Mouse (Mus musculus) left cerebral cortex, postnatal 36 days (tissue): ENCODE measurements around the gene Agtr1a. TPM values are rescaled to one million over a fixed set of nuclear protein-coding genes. Genes with fewer than 3 reads are reported as not detected.

Experiments
- DNase-seq, 2 experiments: peaks; one replicate each; pipeline ENCODE4 v3.0.0; 2021 to 2022; ENCODE audit warnings: low spot score in 2 of 2, mixed read lengths in 1 of 2
- intact Hi-C: fragments of 180-260 bp; cut with DNase I; formaldehyde crosslinking; loops from one replicate; pipeline ENCODE4 v1.15.1; 2025
- total RNA-seq, 2 experiments: library from RNA; stranded (reverse); gene quantifications; 2 replicates each; pipeline ENCODE4 v1.2.3; 2021

Gene Agtr1a
- total RNA-seq, 2 experiments from 2014 or later = 1.1 to 1.2 TPM

DNA sequence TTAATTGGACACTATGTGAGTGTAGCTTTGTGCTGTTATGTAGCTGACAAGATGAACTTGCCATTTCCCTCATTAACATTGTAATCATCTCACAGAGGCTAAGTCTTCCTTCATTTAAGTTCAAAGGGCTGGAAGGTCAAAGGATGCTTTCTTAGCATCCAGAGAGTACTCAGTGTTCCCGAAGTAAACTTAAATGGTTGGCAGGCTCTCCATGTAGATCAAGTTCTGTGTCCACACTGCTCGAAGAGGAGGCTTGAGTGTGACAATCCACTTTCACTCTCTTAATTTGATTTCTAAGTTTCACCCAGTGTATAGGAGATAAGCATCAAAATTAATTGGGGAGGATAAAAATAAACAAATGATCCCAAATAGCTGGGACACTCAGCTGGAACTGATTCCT is 23.6 kb downstream of the Agtr1a start:
- no peak for DNase-seq
- intact Hi-C loops = no loop called here

GRCm38 (mm10) chr13:30361002-30361401 is 24.8 kb downstream of the Agtr1a start:
- DNase-seq = no peak
- intact Hi-C loops = no loop called here

- DNase-seq = no peak
- intact Hi-C loops = no loop called here
These were observed 25.8 kb downstream of the Agtr1a start for GRCm38 (mm10) chr13:30362048-30362447.

DNA sequence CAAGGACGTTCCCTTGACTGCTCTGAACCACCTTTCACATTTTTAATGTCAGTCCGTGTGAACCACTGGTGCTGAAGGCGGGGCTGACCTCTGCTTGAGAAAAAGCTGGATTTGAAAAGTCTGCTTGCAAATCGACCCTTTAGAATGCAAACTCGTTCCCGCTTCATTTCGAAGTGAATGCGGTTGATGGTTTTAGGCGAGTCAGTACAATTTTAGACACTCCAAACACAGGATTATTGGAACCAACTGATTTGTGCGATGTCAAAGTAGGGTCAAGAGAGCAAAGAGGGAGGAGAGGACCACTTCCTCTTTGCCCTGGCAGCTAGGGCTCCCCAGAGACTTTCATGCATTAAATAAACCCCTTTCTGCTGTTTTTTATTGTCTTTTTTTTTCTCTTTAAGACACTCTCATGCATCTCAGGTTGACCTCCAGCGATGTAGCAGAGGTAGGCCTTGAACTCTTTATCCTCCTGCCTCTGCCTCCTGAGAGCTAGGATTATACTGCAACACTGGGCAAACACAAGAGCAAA is 27.9 kb downstream of the Agtr1a start:
- intact Hi-C loops = no loop called here
- DNase-seq = no peak

- DNase-seq = no peak
- intact Hi-C loops = no loop called here
These were observed 28.5 kb downstream of the Agtr1a start for GRCm38 (mm10) chr13:30364780-30365179.

DNA sequence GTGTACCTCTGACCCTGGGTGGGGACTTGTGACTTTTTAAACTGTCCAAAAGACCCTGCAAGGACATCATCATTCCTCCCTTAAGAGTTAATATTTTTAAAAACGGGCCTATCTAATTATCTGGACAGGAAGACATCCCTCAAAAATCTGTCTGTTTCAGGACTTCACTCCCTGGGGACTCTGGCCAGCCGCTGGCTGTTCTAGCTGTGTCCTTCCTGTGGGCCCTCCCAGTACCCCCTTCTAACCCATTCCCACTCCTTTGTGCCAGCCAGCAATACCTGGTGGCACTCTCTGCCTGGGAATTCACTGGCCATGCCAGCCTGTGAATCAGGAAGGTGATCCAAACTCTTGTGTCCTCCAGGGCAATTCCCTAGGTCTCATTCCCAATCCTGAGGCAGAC is 29.1 kb downstream of the Agtr1a start:
- no peak for DNase-seq
- intact Hi-C loops = no loop called here

DNA sequence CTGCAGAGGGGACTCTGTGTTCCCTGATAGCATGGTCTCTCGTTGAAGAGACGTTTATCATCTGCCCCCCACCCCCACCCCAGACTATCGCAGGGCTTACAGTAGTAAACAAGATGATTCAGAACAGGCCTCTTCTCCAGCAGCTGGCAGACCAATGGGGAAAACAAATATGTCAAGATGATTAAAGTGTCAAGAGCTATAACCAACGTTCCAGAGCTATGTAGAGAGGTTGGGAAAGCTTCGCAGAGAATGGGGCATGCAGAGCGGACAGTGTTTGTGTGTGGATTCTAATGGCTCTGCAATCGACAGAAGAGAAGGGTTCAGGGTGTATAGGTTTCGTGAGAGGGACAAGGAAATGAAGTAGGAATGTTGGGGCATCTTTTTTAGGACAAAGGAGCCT is 31.9 kb downstream of the Agtr1a start:
- DNase-seq = no peak
- intact Hi-C loops = no loop called here

DNA sequence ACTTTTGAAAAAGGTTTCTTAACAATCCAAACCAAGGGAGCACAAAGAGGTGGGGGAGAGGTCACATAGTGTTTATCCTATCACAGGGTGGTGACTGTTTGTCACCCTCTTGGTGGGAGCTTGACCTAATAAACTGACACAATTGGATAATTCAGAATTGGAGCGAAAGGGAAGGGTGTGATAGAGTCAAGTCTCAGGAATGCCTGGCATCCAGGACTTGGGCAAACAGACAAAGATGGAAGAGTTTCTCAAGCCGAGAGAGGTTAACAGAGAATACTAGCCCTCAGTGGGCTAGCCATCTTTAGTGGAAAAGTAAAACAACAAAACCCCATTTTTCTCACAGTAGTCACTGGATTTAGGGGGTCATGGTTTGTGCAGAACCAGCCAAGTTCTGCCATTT is 32.5 kb downstream of the Agtr1a start:
- DNase-seq = no peak
- intact Hi-C loops = no loop called here

DNA sequence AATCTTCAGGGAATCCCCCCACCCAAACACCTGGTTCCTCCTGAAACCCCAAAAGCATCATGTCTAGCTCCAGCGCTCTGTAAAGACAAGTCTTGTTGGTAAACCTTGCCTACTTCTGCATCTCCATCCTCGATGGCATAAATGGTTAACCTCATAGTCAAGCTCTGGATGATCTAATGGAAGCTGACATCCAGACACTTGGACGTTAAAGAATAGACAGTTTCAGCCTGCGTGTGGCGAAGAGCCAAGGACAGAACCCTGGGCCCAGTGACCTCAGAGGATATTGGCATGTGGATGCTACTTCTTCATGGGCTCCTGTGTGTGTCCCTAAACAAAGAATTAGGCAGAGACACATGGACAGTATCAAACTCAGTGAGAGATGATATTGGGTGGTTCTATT is 42.6 kb downstream of the Agtr1a start:
- intact Hi-C loops = no loop called here
- DNase-seq = no peak

- DNase-seq = no peak
- intact Hi-C loops = no loop called here
These were observed 48.9 kb downstream of the Agtr1a start for GRCm38 (mm10) chr13:30385183-30385582.

DNA sequence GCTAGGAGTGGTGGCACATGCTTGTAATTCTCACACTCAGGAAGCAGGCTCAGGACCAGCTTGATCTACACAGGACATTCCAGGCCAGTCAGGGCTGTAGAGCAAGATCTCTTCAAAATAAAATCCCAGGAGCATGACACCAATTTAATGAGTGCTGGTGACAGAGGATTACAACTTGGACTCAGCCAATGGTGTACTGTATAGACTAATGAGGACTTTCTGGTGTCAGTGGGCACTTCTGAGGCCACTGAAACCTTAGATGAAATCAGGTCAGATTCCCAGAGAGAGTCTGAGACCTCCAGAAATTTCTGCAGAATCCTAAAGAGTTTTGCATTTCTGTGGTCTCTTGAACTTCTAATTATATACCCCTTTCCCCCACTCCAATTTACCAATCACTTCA is 57.9 kb downstream of the Agtr1a start:
- no peak for DNase-seq
- intact Hi-C loops = no loop called here

DNA sequence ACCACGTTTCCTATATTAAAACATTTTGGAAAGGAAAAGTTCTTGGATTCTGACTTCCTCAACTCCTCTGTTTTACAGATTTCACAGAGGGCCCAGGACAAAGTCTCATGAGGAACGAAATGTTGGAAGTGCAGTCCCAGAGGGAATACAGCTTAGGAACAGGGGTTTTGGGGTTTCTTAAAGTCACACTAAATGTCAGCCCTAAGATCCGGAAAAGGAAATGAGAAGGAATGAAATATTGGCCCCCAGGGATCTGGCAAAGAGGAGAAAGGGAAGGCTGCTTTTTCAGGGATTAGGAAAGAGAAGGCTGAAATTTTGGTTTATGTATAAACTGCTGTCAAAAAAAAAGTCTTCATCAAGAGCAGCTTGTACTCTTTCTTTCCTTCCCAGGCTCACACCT is 60.2 kb downstream of the Agtr1a start:
- DNase-seq = no peak
- intact Hi-C loops = no loop called here

GRCm38 (mm10) chr13:30398852-30399251 is 62.6 kb downstream of the Agtr1a start:
- intact Hi-C loops = no loop called here

DNA sequence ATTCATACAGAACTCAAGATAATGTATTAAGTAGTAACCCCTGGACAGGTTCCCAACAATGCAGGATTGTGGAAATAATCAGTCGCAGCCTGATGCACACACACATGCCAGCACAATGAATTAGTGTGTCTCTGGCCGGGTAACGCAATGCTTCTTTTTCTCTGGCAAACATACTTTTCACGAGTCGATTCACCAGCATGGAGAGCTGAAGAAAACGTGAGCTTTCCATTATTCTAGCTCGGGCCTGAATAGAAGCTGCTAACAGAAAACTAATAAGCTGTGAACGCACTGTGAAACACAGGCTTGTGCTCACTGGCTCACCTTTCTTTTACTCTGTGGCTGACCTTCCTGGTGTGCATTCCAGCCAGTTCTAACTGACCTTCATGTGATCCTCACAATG is 64.4 kb downstream of the Agtr1a start:
- intact Hi-C loops = no loop called here
- no peak for DNase-seq

More at GRCm38 (mm10) chr13:30398852-30399251, 62.6 kb downstream of the Agtr1a start:
- no peak for DNase-seq

DNA sequence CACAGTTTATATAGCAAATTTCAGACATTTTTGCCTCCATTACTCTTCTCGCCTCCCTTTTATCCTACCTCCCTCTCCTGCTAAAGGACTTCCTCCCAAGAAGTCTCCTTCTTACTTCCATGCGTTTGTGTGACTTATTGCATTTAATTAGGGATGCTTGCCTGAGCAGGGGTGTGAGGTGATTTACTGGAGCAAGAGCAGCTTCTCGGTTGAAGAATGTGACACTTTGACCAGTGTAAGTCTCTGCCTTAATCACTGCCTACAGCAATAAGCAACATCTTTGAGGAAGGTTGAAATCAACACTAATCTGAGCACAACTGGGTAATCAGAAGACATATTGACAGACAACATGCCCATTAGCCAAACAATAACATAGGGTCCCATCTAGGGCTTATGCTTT is 67.6 kb downstream of the Agtr1a start:
- no peak for DNase-seq
- intact Hi-C loops = no loop called here

GRCm38 (mm10) chr13:30418611-30419010 is 82.4 kb downstream of the Agtr1a start:
- DNase-seq = no peak
- intact Hi-C loops = no loop called here

DNA sequence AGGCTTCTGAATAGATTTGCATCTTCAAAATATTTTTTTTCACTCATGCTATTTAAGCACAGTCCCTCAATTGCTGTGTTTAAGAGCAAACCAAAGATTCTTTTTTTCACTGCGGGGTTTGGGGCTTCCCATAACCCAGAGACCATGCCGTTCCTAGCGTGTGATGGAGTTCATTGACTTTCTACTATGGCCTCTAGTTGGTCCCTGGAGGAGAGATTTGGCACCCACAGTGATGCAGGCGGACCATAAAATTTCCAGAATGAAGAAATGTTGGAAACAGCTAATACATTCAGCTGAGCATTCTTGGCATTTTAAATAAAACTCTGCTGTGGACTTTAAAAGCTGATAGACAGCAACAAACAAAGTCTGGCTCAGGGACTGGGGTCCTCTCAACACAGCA is 90.8 kb downstream of the Agtr1a start:
- intact Hi-C loops = no loop called here
- DNase-seq = no peak

DNA sequence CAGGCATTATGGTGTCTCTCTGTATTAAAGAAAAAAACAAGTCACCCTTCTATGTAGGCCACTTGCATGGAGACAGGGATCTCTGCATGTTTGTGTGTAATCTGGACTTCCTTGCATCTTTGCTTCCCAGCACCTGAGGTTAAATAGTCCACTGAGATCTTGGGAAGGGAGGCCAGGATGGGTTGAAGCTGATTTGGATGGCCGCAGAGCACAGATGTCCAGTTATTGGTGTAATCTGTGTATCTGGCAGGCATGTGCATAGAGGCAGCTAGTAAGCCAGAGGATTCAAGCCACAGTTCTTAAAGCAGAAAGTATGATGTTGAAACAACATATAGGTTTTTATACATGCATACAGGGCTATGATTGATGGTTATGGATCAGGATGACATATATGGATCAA is 91.2 kb downstream of the Agtr1a start:
- intact Hi-C loops = no loop called here
- DNase-seq = no peak

Other genes starting within 250 kb of the Agtr1a start
- 1 to 10 TPM in 1 of 2 experiments, under 1 TPM in 1; 0.75 to 1.1 TPM for gene Mboat1, start 200.0 kb upstream of the Agtr1a start, total RNA-seq
- 100 to 1,000 TPM; 140 to 157 TPM for gene Uqcrfs1, start 208.9 kb downstream of the Agtr1a start, total RNA-seq